Mouse (Mus musculus) liver, embryonic 12.5 days (tissue): ENCODE measurements around the gene Plekha3. TPM values are rescaled to one million over a fixed set of nuclear protein-coding genes. Genes with fewer than 3 reads are reported as not detected.
A peak's percentile ranks its signal among the peaks of the same experiment; 100 is the strongest.

Experiments used
- ATAC-seq: fragments of 200-750 bp; cut with Nextera tagmentation; 2 replicates; pipeline ENCODE4 v1.8.0; 2017; ENCODE audit warnings: moderate number of reproducible peaks, mild to moderate bottlenecking, moderate library complexity
- H3K27ac ChIP-seq: fragments of 300-500 bp; sonication (generic); 2 replicates; pipeline ENCODE4 v1.5.1; 2016; ENCODE audit warnings: mild to moderate bottlenecking
- H3K27me3 ChIP-seq: fragments of 300-500 bp; sonication (generic); replicated peaks from 2 replicates; pipeline ENCODE4 v1.6.1; 2016; ENCODE audit warnings: mild to moderate bottlenecking, moderate library complexity
- H3K36me3 ChIP-seq: fragments of 300-500 bp; sonication (generic); 2 replicates; pipeline ENCODE4 v1.6.1; 2016; ENCODE audit warnings: mild to moderate bottlenecking, moderate library complexity
- H3K4me1 ChIP-seq: fragments of 300-500 bp; sonication (generic); 2 replicates; pipeline ENCODE4 v1.6.1; 2016
- H3K4me2 ChIP-seq: fragments of 300-500 bp; sonication (generic); 2 replicates; pipeline ENCODE4 v1.6.1; 2016; ENCODE audit warnings: mild to moderate bottlenecking, moderate library complexity
- H3K4me3 ChIP-seq: fragments of 300-500 bp; sonication (generic); 2 replicates; pipeline ENCODE4 v1.5.1; 2016; ENCODE audit warnings: mild to moderate bottlenecking, moderate library complexity
- H3K9ac ChIP-seq: fragments of 300-500 bp; sonication (generic); 2 replicates; pipeline ENCODE4 v1.6.1; 2016; ENCODE audit warnings: mild to moderate bottlenecking, moderate library complexity
- H3K9me3 ChIP-seq: fragments of 300-500 bp; sonication (generic); replicated peaks from 2 replicates; pipeline ENCODE4 v1.6.1; 2016; ENCODE audit warnings: mild to moderate bottlenecking, moderate library complexity
- WGBS: fragments of 180-500 bp; shearing (Covaris S2); methylation state at CpG from one replicate; pipeline ENCODE4 v1.1.7; 2016; ENCODE audit not compliant: insufficient replicate concordance; 5-methylcytosine and 5-hydroxymethylcytosine counted together
- polyA plus RNA-seq: library from polyadenylated mRNA; unstranded; fragments of >200 nt; fragmentation: Nextera tagmentation; extraction: Ambion mirVana; gene quantifications from 2 replicates; pipeline ENCODE4 v1.2.1, GENCODE M21; 2016

The Plekha3 gene
- polyA plus RNA-seq, 1 experiment from 2014 or later, result 9.4 TPM

DNA sequence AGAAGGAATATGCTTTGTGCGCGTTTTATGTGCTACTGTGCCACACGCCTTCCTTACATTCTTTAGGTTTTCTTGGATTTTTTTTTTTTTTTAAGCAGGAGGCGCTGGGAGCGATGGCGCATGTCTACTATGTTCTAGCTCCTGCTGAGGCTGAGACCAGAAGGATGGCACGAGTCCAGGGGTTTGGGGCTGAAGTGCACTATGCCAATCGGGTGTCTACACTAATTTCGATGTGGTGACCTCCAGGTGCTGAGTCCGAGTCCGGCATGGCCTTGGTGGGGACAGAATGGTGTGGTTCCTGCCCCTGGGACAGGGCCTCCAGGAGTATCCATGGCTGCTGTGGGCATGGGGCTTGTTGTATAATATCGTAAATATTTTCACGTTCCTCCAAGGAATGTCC, 16.5 kb upstream of the Plekha3 start:
- WGBS, result 68% methylated on average over 13 of the region's 13 CpGs
- H3K27me3 ChIP-seq, result no peaks in the 10 kb centered on the region

DNA sequence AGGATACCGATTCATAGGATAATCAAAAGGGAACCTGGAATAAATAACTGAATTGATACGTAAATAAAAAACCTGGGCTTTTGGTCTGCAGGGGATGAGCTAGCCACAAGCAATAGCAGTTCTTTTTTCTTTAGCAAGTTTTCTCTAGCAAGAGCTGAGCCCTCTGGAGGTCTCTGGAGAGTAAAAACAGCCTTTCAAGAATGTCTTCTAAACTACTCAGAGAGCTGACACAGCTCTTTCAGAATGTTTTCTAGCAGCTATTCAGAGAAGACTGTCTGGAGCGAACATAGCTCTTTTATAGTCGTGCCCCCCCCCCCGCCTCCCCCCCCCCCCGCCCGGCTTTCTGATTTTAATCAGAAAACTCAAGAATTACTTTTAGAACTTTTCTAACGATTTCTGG, 15.7 kb upstream of the Plekha3 start:
- Histone ChIP-seq H3K36me3 (peaks cover 10% of the 10 kb centered on the region), H3K4me3 (no peak overlapping the region), H3K4me1 (no peaks in the 10 kb centered on the region), H3K27me3 (no peaks in the 10 kb centered on the region), H3K27ac (no peak overlapping the region), H3K9ac (no peak overlapping the region), H3K9me3 (no peaks in the 10 kb centered on the region), H3K4me2 (no peak overlapping the region)
- ATAC-seq, result no peak
- WGBS, result 56% methylated on average over 7 of the region's 8 CpGs

More for the DNA sequence above, 16.5 kb upstream of the Plekha3 start:
- Histone ChIP-seq H3K4me1 (no peaks in the 10 kb centered on the region), H3K4me2 (no peak overlapping the region), H3K4me3 (no peak overlapping the region), H3K27ac (no peak overlapping the region), H3K36me3 (peaks cover 6% of the 10 kb centered on the region), H3K9me3 (no peaks in the 10 kb centered on the region), H3K9ac (no peak overlapping the region)
- no peak for ATAC-seq

DNA sequence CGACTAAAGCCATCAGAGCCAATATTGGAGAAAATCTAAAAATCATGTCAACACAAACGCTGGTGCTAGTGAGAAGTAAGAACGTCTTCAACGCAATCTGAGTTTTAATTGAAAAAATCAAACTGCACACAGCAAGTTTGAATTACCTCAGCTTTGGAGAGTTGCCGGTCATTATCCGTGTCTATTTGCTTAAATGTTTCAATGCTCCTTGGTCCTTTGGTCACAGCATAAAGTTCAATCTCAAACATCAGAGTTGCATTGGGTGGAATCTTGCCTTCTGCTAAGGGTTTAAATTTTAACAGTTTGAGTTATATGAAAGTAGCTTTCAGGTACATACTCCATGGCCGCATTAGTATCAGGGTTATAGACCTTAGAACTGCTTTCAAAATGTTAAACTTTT, 9.6 kb upstream of the Plekha3 start:
- Histone ChIP-seq H3K4me3 (no peak overlapping the region), H3K9ac (no peak overlapping the region), H3K4me2 (no peak overlapping the region), H3K27me3 (no peaks in the 10 kb centered on the region), H3K9me3 (no peaks in the 10 kb centered on the region), H3K27ac (no peak overlapping the region), H3K36me3 (peaks cover 22% of the 10 kb centered on the region), H3K4me1 (no peaks in the 10 kb centered on the region)
- ATAC-seq, result no peak
- WGBS, result 87% methylated on average over 7 of the region's 7 CpGs

DNA sequence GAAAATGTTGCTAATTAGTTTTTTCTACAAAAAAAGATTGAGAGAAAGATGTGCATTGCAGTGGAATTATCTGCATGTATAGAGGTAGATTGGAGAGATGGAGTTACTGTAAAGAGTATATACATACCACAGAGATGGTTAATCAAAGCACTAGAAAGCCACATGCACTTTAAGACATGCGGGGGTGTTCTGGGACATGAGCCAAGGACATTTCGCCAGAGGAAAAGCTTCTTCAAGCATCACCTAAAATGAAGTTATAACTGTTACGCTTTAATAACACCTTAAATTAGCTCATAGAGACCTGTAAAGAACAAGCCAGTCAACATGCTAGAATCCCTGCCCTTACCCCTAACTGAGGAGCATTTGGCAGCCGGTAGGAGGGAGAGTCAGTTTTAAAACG, 7.9 kb upstream of the Plekha3 start:
- Histone ChIP-seq H3K4me3 (no peak overlapping the region), H3K4me2 (no peak overlapping the region), H3K27ac (no peak overlapping the region), H3K4me1 (peaks cover 7% of the 10 kb centered on the region; the same call in 1 of the 2 replicates), H3K36me3 (peaks cover 16% of the 10 kb centered on the region), H3K9me3 (no peaks in the 10 kb centered on the region), H3K27me3 (no peaks in the 10 kb centered on the region), H3K9ac (no peak overlapping the region)
- no peak for ATAC-seq
- WGBS, result 82% methylated on average over 5 of the region's 5 CpGs

DNA sequence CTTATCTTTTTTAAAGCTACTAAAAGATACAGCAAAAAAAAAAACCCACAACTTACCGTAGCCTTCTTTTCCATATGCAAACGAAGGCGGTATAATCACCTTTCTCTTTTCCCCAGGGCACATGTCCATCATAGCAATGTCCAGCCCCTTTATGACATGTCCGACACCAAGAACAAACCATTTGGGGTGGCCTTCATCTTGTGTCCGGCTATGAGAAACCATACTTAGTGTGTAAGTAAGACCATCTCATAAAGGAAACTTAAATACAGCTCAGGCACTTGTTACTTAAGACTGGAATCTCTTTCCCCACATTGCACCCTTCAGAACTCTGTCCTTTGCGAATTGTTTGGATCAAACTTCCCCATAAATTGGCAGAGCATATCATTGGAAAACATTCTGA, 3.4 kb upstream of the Plekha3 start:
- no peak for ATAC-seq
- 75% methylated on average over 6 of the region's 6 CpGs for WGBS
- no peak overlapping the region for H3K27ac ChIP-seq
- peak overlapping the region; percentile 55 for H3K4me3 ChIP-seq
- H3K9me3 ChIP-seq, result no peaks in the 10 kb centered on the region
- H3K27me3 ChIP-seq, result no peaks in the 10 kb centered on the region
- peak overlapping the region; percentile 77 for H3K4me2 ChIP-seq
- peaks cover 46% of the 10 kb centered on the region for H3K4me1 ChIP-seq
- peak overlapping the region; percentile 68 for H3K9ac ChIP-seq
- H3K36me3 ChIP-seq, result no peaks in the 10 kb centered on the region

DNA sequence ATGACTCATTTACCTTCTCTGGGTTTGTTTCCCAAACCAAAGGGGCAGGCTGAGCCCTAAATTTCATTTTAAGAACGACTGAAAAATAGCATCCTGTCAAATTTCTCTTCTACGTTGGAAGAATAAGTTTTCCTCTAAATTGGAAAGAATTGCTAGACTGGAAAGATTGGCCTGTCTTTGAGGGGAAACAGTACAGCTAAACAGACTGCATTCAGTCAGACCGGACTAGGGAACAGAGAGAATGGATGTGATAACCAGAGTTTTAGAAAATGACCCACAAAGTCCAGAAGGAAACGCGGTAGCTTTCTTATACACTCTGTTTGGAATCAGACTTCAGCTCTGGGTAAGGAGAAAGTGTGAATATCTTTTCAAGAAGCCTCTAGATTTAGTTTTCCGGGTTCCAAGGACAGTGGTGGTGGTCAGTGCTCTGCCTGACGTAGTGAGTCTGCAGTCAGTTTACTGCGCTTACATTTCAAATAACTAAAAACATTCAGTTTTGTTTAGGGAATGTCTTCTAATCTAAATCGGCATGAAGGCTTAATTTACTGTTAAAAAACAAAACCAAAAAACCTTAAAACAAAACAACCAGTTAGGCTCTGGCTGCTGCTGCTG, 2.8 kb upstream of the Plekha3 start:
- no peak for ATAC-seq
- H3K9me3 ChIP-seq, result no peaks in the 10 kb centered on the region
- H3K4me3 ChIP-seq, result peak overlapping the region; percentile 55
- peak overlapping the region; percentile 75; the same call in 1 of the 2 replicates for H3K27ac ChIP-seq
- peak overlapping the region; percentile 77 for H3K4me2 ChIP-seq
- 22% methylated on average over 9 of the region's 9 CpGs for WGBS
- H3K27me3 ChIP-seq, result no peaks in the 10 kb centered on the region
- H3K9ac ChIP-seq, result peak overlapping the region; percentile 68
- peaks cover 52% of the 10 kb centered on the region for H3K4me1 ChIP-seq
- H3K36me3 ChIP-seq, result no peaks in the 10 kb centered on the region

DNA sequence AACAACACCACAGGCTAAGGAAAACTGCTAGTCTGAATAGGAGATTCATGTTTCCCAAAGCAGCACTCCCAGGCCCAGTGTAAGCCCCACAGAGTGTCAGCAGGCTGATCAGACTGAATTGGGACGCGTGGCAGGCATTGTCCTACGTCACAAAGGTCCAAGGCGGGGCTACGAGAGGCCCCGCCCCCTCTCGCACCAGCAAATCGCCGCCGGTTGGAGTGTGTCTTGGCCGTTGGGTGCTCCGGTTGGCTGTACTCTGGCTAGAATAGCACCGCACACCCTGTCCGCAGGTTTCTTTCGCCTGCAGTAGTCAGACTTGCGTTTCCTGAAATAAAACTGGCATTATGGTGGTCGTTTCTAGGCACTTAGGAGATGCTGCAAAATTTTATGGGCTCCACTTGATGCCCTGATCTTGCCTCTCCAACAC, 2.1 kb upstream of the Plekha3 start, which contains the start of gene Fkbp7:
Gene Fkbp7, minus strand, starts transcription at position 151 of the 427 bp plus-strand sequence.
- 0 out of 2 replicates have a peak, but pooled peaks cover 1% of the 10 kb centered on the region for H3K36me3 ChIP-seq
- peak within 1 kb of the TSS; percentile 75 for H3K27ac ChIP-seq
- H3K4me1 ChIP-seq, result peaks cover 54% of the 10 kb centered on the region
- ATAC-seq, result peak; percentile 90
- H3K4me2 ChIP-seq, result peak within 1 kb of the TSS; percentile 77
- WGBS, result under 1% methylated on average over 17 of the region's 17 CpGs
- peak within 1 kb of the TSS; percentile 55 for H3K4me3 ChIP-seq
- H3K9ac ChIP-seq, result peak within 1 kb of the TSS; percentile 68
- no peaks in the 10 kb centered on the region for H3K9me3 ChIP-seq
- no peaks in the 10 kb centered on the region for H3K27me3 ChIP-seq

DNA sequence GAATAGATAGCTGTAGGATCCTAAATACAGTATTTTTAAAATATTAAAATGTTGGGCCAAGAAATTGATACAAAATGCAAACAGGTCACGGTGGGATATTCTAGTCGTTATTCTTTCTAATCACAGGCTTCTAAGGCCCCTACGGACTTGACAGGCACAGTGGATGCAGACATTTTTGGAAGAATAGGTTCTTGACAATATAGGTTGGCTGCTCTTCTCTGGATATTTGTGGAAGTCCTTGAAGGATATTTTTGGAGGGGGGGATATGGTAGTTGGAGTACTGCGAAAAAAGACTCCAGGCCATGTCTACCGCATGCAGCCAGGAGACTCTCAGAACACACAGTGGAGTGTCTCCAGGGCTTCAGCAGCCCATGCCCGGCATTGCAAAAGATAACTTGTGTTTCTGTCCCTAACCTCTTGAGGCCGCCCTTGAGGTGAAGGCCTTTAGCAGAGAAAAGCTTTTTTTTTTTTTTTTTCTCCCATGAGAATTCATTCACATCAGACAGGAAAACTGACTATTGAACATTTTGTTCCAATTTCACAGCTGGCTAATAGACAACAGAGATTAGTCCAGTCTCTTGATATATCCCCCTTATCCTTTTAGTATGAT, 1.5 kb upstream of the Plekha3 start:
- peak overlapping the region; percentile 68 for H3K9ac ChIP-seq
- H3K4me2 ChIP-seq, result peak overlapping the region; percentile 77
- no peaks in the 10 kb centered on the region for H3K27me3 ChIP-seq
- peaks cover 7% of the 10 kb centered on the region; the same call in 1 of the 2 replicates for H3K36me3 ChIP-seq
- peak; percentile 36; the same call in 1 of the 2 replicates for ATAC-seq
- H3K4me1 ChIP-seq, result peaks cover 54% of the 10 kb centered on the region
- 26% methylated on average over 7 of the region's 7 CpGs for whole genome bisulfite sequencing
- H3K9me3 ChIP-seq, result no peaks in the 10 kb centered on the region
- peak overlapping the region; percentile 55 for H3K4me3 ChIP-seq
- peak overlapping the region; percentile 75 for H3K27ac ChIP-seq

DNA sequence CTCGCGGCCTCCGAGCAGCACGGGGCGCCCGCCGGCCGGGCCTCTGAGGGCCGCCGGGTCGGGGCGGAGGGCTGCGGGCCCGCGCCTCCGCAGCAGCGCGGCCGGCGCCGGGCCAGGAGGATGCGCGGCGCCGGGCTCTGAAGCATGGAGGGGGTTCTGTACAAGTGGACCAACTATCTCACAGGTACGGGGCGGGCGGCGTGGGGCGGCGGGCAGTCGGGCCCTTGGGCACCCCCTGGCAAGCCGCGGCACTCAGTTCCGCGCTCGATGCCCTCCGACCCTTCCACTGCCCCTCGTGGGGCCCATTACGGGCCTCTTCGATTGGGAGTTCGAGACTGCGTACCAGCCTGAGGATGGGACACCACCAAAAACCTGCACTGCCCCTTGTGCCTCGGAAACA, 370 bp downstream of the Plekha3 start:
- Histone ChIP-seq H3K4me2 (peak overlapping the region; percentile 75), H3K9ac (peak overlapping the region; percentile 79), H3K36me3 (peaks cover 18% of the 10 kb centered on the region), H3K27ac (peak overlapping the region; percentile 79), H3K4me1 (peaks cover 54% of the 10 kb centered on the region), H3K9me3 (no peaks in the 10 kb centered on the region), H3K4me3 (peak overlapping the region; percentile 86), H3K27me3 (no peaks in the 10 kb centered on the region)
- ATAC-seq, result peak; percentile 57
- WGBS, result 3% methylated on average over 33 of the region's 44 CpGs

DNA sequence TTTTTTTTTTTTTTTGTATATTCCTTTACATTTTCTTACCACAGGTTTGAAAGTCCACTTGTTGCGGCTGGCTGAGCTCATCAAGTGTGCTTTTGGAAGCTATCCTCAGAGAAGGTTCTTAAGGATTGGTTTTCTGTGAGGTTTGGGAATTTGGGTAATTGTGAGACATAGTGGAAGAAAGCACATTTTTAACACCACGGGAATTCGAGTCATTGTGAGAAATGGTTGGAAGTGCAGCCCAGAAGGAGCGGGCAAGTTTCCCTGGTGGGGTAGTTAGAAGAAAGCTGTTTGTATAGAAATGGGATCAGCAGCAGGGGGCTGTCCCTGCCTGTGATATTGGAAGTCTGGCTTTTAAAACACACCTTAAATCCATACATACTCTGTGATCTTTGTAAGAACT, 868 bp downstream of the Plekha3 start:
- no peak for ATAC-seq
- Histone ChIP-seq H3K36me3 (peaks cover 23% of the 10 kb centered on the region), H3K27ac (no peak overlapping the region), H3K4me2 (peak overlapping the region; percentile 75), H3K27me3 (no peaks in the 10 kb centered on the region), H3K9ac (peak overlapping the region; percentile 79), H3K4me3 (peak overlapping the region; percentile 86), H3K4me1 (peaks cover 54% of the 10 kb centered on the region), H3K9me3 (no peaks in the 10 kb centered on the region)
- 12% methylated on average over 4 of the region's 4 CpGs for WGBS

DNA sequence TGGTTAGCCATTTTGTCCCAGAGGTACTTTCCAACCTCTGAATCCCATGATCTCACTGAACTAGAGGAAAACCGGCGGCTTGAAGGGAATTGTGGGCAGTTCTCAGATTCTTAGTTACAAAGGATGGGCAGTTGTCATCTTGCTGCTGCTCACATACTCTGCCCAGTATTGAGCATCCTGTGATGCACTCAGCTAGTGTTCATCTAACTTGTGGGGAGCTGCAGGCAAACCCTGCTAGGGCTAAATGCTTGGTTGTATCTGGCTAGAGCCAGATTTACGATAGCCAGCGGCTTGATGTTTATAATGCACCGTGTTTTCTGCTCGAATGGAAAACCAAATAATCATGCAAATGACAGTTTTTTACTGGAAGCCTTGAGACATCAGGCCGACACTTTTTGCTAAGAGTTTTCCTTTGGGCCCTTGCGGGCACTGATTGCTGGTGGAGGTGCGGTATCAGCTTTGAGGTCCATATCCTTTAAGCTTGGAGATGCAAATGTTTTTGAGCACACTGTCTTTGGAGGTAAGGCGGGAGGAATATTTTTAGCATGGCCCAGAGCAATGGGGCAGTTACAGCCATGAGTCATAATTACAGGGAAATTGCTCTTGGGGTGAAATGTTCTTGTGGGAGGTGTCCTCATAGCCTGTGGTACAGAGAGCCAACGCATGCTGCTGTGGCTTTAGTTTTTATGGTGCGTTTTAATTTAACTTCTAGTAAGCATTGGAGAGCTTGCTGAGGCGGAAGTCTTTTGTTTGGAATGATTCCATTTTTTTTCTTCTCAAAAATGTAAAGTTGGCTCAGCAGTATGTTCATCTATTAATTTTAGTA, 1.5 kb downstream of the Plekha3 start:
- Histone ChIP-seq H3K9me3 (no peaks in the 10 kb centered on the region), H3K9ac (peak overlapping the region; percentile 50), H3K4me2 (peak overlapping the region; percentile 75), H3K4me3 (peak overlapping the region; percentile 86), H3K27me3 (no peaks in the 10 kb centered on the region), H3K4me1 (peaks cover 53% of the 10 kb centered on the region), H3K27ac (no peak overlapping the region), H3K36me3 (peaks cover 29% of the 10 kb centered on the region)
- WGBS, result 71% methylated on average over 13 of the region's 13 CpGs
- no peak for ATAC-seq

DNA sequence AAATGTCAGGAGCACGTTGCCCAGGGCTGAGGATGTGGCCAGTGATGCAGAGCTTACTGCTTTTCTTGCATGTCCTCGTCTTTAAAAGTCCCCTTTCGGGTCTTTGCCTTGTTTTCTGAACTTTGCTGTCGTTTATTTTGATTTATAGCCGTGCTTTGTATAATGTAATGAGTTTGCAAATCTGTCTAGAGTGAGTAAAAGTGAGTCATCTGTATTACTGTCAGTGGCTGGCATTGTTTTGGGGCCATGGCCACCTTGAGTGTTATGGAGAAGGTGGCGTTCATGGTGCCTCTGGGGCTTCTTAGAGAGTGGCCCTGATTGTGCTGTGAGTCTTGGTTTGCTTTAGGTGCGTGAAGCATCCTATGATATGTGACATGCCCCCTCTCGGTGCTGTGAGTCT, 7.2 kb downstream of the Plekha3 start:
- Histone ChIP-seq H3K36me3 (peaks cover 82% of the 10 kb centered on the region), H3K27me3 (no peaks in the 10 kb centered on the region), H3K9ac (no peak overlapping the region), H3K4me3 (no peak overlapping the region), H3K4me2 (no peak overlapping the region), H3K9me3 (no peaks in the 10 kb centered on the region), H3K27ac (no peak overlapping the region), H3K4me1 (peaks cover 2% of the 10 kb centered on the region; the same call in 1 of the 2 replicates)
- 84% methylated on average over 8 of the region's 8 CpGs for WGBS
- ATAC-seq, result no peak
